Mouse (Mus musculus) embryonic facial prominence, embryonic 11.5 days (tissue): ENCODE results near the gene Mrps27. TPM values are rescaled to one million over a fixed set of nuclear protein-coding genes. Genes with fewer than 3 reads are reported as not detected.

ENCODE experiments used
- ATAC-seq: fragments of 200-750 bp; cut with Nextera tagmentation; replicated peaks from 2 replicates; pipeline ENCODE4 v1.8.0; 2017; ENCODE audit warnings: low read depth; ENCODE audit not compliant: insufficient number of reproducible peaks, low FRiP score, low TSS enrichment
- DNase-seq: peaks from one replicate; pipeline ENCODE4 v3.0.0-alpha.2; 2015; ENCODE audit warnings: low spot score
- H3K27ac ChIP-seq: fragments of 300-500 bp; sonication (generic); replicated peaks from 2 replicates; pipeline ENCODE4 v1.5.1; 2014; ENCODE audit warnings: mild to moderate bottlenecking, low read depth, low read length, control low read depth
- H3K27me3 ChIP-seq: fragments of 300-500 bp; sonication (generic); 2 replicates; pipeline ENCODE4 v1.6.1; 2014; ENCODE audit warnings: mild to moderate bottlenecking, low read length, moderate library complexity, mixed read lengths; ENCODE audit not compliant: control insufficient read depth, insufficient read depth
- H3K36me3 ChIP-seq: fragments of 300-500 bp; sonication (generic); replicated peaks from 2 replicates; pipeline ENCODE4 v1.6.1; 2014; ENCODE audit warnings: low read depth, mild to moderate bottlenecking, low read length, moderate library complexity, mixed read lengths; ENCODE audit not compliant: control insufficient read depth, insufficient read depth
- H3K4me1 ChIP-seq: fragments of 300-500 bp; sonication (generic); 2 replicates; pipeline ENCODE4 v1.6.1; 2014; ENCODE audit warnings: low read length, mixed read lengths; ENCODE audit not compliant: control insufficient read depth, insufficient read depth
- H3K4me2 ChIP-seq: fragments of 300-500 bp; sonication (generic); 2 replicates; pipeline ENCODE4 v1.6.1; 2014; ENCODE audit warnings: low read depth, mild to moderate bottlenecking, control low read depth, low read length, moderate library complexity
- H3K4me3 ChIP-seq: fragments of 300-500 bp; sonication (generic); 2 replicates; pipeline ENCODE4 v1.5.1; 2014; ENCODE audit warnings: low read depth, low read length, control low read depth
- H3K9ac ChIP-seq: fragments of 300-500 bp; sonication (generic); replicated peaks from 2 replicates; pipeline ENCODE4 v1.6.1; 2014; ENCODE audit warnings: mild to moderate bottlenecking, control low read depth, low read length
- H3K9me3 ChIP-seq: fragments of 300-500 bp; sonication (generic); replicated peaks from 2 replicates; pipeline ENCODE4 v1.6.1; 2016; ENCODE audit warnings: mild to moderate bottlenecking, low read length, inconsistent platforms, mixed read lengths; ENCODE audit not compliant: control insufficient read depth
- WGBS: fragments of 180-500 bp; shearing (Covaris S2); extraction: QIAGEN DNeasy Blood & Tissue Kit; methylation state at CpG from one replicate; pipeline ENCODE4 v1.1.7; 2014; 5-methylcytosine and 5-hydroxymethylcytosine counted together
- polyA plus RNA-seq: library from polyadenylated mRNA; unstranded; fragments of >200 nt; fragmentation: Nextera tagmentation; extraction: Ambion mirVana; gene quantifications from 2 replicates; pipeline ENCODE4 v1.2.1, GENCODE M21; 2014

Mrps27 gene
- polyA plus RNA-seq, 1 experiment from 2014 or later, result 68.3 TPM

- Histone ChIP-seq H3K9me3 (no peaks in the 10 kb centered on the region), H3K9ac (no peak overlapping the region), H3K4me3 (no peak overlapping the region), H3K4me2 (no peak overlapping the region), H3K36me3 (no peaks in the 10 kb centered on the region), H3K27me3 (no peaks in the 10 kb centered on the region), H3K27ac (no peak overlapping the region), H3K4me1 (peaks cover 7% of the 10 kb centered on the region; the same call in 1 of the 2 replicates)
- DNase-seq, result peak; percentile 71
- peak; percentile 31 for ATAC-seq
- WGBS, result 3% methylated on average over 6 of the region's 6 CpGs
Measured at GRCm38 (mm10) chr13:99444880-99445279, 100.3 kb downstream of the Mrps27 start.

GRCm38 (mm10) chr13:99447002-99447401 is 102.4 kb downstream of the Mrps27 start:
- no peaks in the 10 kb centered on the region for H3K9me3 ChIP-seq
- H3K4me3 ChIP-seq, result no peak overlapping the region
- 76% methylated on average over 7 of the region's 7 CpGs for WGBS
- H3K9ac ChIP-seq, result 0 out of 2 replicates have a peak overlapping the region, but pooled peaks have one; percentile 7
- no peaks in the 10 kb centered on the region for H3K27me3 ChIP-seq
- peaks cover 2% of the 10 kb centered on the region; the same call in 1 of the 2 replicates for H3K4me1 ChIP-seq
- no peak for DNase-seq
- no peak overlapping the region for H3K4me2 ChIP-seq
- no peaks in the 10 kb centered on the region for H3K36me3 ChIP-seq
- no peak for ATAC-seq
- no peak overlapping the region for H3K27ac ChIP-seq

DNA sequence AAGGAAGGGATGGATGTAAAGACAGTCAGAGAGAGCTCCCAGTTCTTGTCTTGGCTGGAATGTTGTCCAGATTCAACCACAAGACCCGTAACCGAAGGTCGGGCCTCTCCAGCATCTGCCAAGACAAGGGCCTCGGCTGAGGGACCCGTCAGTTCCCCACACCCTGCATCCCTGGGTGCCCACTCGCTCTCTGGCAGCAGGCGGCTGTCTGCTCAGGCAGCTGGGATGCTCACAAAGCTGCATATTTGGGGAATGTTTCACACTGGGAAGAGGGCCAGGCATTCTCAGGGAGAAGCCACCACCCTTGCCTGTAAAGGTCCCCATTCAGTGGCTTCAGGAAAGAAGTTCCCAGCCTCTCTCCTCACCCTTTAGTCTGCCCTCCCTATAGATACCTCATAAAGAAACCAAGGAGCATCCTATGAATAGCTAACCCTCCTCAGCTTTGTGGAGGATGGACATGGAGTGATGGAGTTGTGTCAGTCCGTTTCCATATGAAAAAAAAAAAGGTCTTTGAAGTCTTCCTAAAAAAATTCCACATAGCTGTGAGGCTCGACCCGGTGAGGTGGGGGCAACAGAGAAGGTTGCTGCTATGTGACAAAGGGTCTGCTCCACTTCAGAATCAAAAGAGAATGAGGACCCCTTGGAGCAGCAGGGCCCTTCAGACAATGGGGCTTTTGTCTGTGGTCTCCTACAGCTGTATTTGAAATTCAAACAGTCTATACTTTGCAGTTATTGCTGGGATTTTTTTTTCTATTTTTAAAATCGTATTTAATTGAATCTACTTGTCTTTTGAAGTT is 103.0 kb downstream of the Mrps27 start:
- no peaks in the 10 kb centered on the region; the same call in 1 of the 2 replicates for H3K4me1 ChIP-seq
- peak; percentile 29 for DNase-seq
- ATAC-seq, result no peak

DNA sequence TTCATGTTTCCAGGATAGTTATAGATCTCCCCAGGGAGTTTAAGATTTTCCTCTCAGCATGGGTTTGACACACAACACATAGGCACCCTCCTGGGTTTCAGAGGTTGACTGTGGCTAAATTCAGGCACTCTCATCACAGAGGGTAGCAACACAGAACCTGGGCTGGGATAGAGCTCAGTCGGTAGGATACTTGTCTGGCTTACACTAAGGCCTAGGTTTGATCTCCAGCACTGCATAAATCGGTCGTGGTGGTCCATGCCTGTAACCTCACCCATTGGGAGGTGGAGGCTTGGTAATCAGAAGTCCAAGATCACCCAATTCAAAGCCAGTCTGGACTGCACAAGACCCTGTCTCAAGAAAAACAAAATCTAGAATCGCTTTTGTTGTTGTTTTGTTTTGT is 103.7 kb downstream of the Mrps27 start:
- H3K4me1 ChIP-seq, result no peaks in the 10 kb centered on the region
- no peak overlapping the region for H3K4me2 ChIP-seq
- no peaks in the 10 kb centered on the region for H3K36me3 ChIP-seq
- no peak overlapping the region for H3K9ac ChIP-seq
- H3K9me3 ChIP-seq, result no peaks in the 10 kb centered on the region
- DNase-seq, result no peak
- 50% methylated on average over 4 of the region's 4 CpGs for WGBS
- no peaks in the 10 kb centered on the region for H3K27me3 ChIP-seq
- no peak overlapping the region for H3K4me3 ChIP-seq
- ATAC-seq, result no peak
- no peak overlapping the region for H3K27ac ChIP-seq

More for the DNA sequence above, 103.0 kb downstream of the Mrps27 start:
- Histone ChIP-seq H3K9me3 (no peaks in the 10 kb centered on the region), H3K36me3 (no peaks in the 10 kb centered on the region), H3K4me2 (no peak overlapping the region), H3K4me3 (no peak overlapping the region), H3K9ac (no peak overlapping the region), H3K27me3 (no peaks in the 10 kb centered on the region), H3K27ac (peak overlapping the region; percentile 35; the same call in 1 of the 2 replicates)
- WGBS, result 45% methylated on average over 11 of the region's 11 CpGs

DNA sequence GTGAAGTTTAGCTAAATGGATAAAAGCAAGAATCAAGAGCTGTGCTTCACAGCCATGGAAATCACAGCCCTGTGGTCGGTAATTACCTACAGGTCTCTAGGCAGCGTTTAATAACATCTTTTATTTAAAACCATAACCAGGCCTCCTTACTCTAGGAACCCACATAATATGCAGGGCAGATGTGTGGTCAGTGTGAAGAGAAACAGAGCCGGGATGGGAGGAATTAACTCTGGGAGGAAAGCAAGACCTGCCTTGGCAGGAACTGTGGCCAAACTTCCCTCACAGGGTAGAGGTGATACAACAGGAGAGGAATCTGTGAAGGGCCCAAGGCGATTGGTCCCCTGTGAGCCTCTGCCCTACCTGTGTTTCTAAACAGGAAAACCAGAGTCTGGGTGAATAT is 105.0 kb downstream of the Mrps27 start:
- no peak for ATAC-seq
- WGBS, result 63% methylated on average over 4 of the region's 4 CpGs
- Histone ChIP-seq H3K4me1 (no peaks in the 10 kb centered on the region), H3K4me2 (no peak overlapping the region), H3K27ac (no peak overlapping the region), H3K4me3 (no peak overlapping the region), H3K27me3 (no peaks in the 10 kb centered on the region), H3K9ac (no peak overlapping the region), H3K9me3 (no peaks in the 10 kb centered on the region), H3K36me3 (no peaks in the 10 kb centered on the region)
- DNase-seq, result peak; percentile 40

GRCm38 (mm10) chr13:99450766-99451165 is 106.2 kb downstream of the Mrps27 start:
- no peaks in the 10 kb centered on the region for H3K27me3 ChIP-seq
- no peaks in the 10 kb centered on the region for H3K36me3 ChIP-seq
- no peaks in the 10 kb centered on the region for H3K4me1 ChIP-seq
- DNase-seq (no peak), ATAC-seq (no peak)
- WGBS, result 83% methylated on average over 7 of the region's 7 CpGs
- no peaks in the 10 kb centered on the region for H3K9me3 ChIP-seq
- H3K9ac ChIP-seq, result no peak overlapping the region
- H3K4me3 ChIP-seq, result no peak overlapping the region
- H3K27ac ChIP-seq, result no peak overlapping the region
- no peak overlapping the region for H3K4me2 ChIP-seq

- H3K9ac ChIP-seq, result no peak overlapping the region
Measured at GRCm38 (mm10) chr13:99451276-99451675, 106.7 kb downstream of the Mrps27 start.

GRCm38 (mm10) chr13:99452444-99452843 is 107.9 kb downstream of the Mrps27 start:
- Histone ChIP-seq H3K4me3 (no peak overlapping the region), H3K36me3 (no peaks in the 10 kb centered on the region), H3K27me3 (no peaks in the 10 kb centered on the region), H3K4me2 (no peak overlapping the region), H3K4me1 (no peaks in the 10 kb centered on the region), H3K9me3 (no peaks in the 10 kb centered on the region), H3K27ac (no peak overlapping the region), H3K9ac (no peak overlapping the region)
- DNase-seq, result no peak
- no peak for ATAC-seq
- 84% methylated on average over 3 of the region's 3 CpGs for whole genome bisulfite sequencing

More at GRCm38 (mm10) chr13:99451276-99451675, 106.7 kb downstream of the Mrps27 start:
- Histone ChIP-seq H3K27ac (no peak overlapping the region), H3K4me2 (no peak overlapping the region), H3K9me3 (no peaks in the 10 kb centered on the region), H3K4me3 (no peak overlapping the region), H3K27me3 (no peaks in the 10 kb centered on the region), H3K4me1 (no peaks in the 10 kb centered on the region), H3K36me3 (no peaks in the 10 kb centered on the region)
- DNase-seq (no peak), ATAC-seq (no peak)
- WGBS, result 82% methylated on average over 5 of the region's 5 CpGs
